Mouse (Mus musculus) cerebellum, adult 11 months (tissue): ENCODE measurements around the gene Ly6g6c.

ENCODE experiments used
- DNase-seq: peaks from one replicate; pipeline ENCODE4 v3.0.0; 2022

Ly6g6c gene

GRCm38 (mm10) chr17:35064951-35065947 lies at the start of gene Ly6g6c:
Gene Ly6g6c (plus strand): TSS chr17:35065388.
- DNase-seq = no peak

- DNase-seq = peak; percentile 80
Observed at GRCm38 (mm10) chr17:35016376-35016775, 48.8 kb upstream of the Ly6g6c start, which contains the start of gene Vwa7. Gene Vwa7 (plus strand): TSS chr17:35016579.

- DNase-seq = peak; percentile 32
Observed at GRCm38 (mm10) chr17:35016791-35017705, 48.1 kb upstream of the Ly6g6c start.

GRCm38 (mm10) chr17:35017706-35018030 lies 47.5 kb upstream of the Ly6g6c start:
- DNase-seq = peak; percentile 22

- no peak for DNase-seq
Observed at GRCm38 (mm10) chr17:35018171-35018570, 47.0 kb upstream of the Ly6g6c start.

- DNase-seq = no peak
Observed at GRCm38 (mm10) chr17:35019894-35020293, 45.3 kb upstream of the Ly6g6c start.

- DNase-seq = no peak
Observed at GRCm38 (mm10) chr17:35020551-35020950, 44.6 kb upstream of the Ly6g6c start.

GRCm38 (mm10) chr17:35021163-35021808 lies 43.9 kb upstream of the Ly6g6c start:
- peak; percentile 86 for DNase-seq

- no peak for DNase-seq
Observed at GRCm38 (mm10) chr17:35021842-35022477, 43.2 kb upstream of the Ly6g6c start.

- no peak for DNase-seq
Observed at GRCm38 (mm10) chr17:35022541-35023060, 42.6 kb upstream of the Ly6g6c start.

GRCm38 (mm10) chr17:35023221-35023620 lies 42.0 kb upstream of the Ly6g6c start:
- no peak for DNase-seq

- no peak for DNase-seq
Observed at GRCm38 (mm10) chr17:35023756-35024155, 41.4 kb upstream of the Ly6g6c start.

- DNase-seq = no peak
Observed at GRCm38 (mm10) chr17:35024261-35024660, 40.9 kb upstream of the Ly6g6c start.

GRCm38 (mm10) chr17:35024691-35025488 lies 40.3 kb upstream of the Ly6g6c start:
- DNase-seq = no peak

- DNase-seq = no peak
Observed at GRCm38 (mm10) chr17:35026206-35026605, 39.0 kb upstream of the Ly6g6c start.

GRCm38 (mm10) chr17:35027277-35028068 lies 37.7 kb upstream of the Ly6g6c start, which contains the start of gene Sapcd1:
Gene Sapcd1 (minus strand): TSS chr17:35028016.
- DNase-seq = no peak

GRCm38 (mm10) chr17:35028315-35028714 lies 36.9 kb upstream of the Ly6g6c start:
- DNase-seq = no peak

- DNase-seq = no peak
Observed at GRCm38 (mm10) chr17:35029691-35030532, 35.3 kb upstream of the Ly6g6c start.

- no peak for DNase-seq
Observed at GRCm38 (mm10) chr17:35031272-35031671, 33.9 kb upstream of the Ly6g6c start.
